In genomic region chr5:127714783-127715704, GRCm38 (mm10) we compare ENCODE assay signal across 17 mouse cellular contexts.
A peak's percentile ranks its signal among the peaks of the same experiment; 100 is the strongest.
DNase-seq lines count a peak whose midpoint lies in the region; ATAC-seq and TF ChIP-seq lines count a peak whose summit lies in the region.
"Had no signal": no experiment of that assay in that cellular context is flagged by ENCODE, and none has a peak within 500 bp of the region (broad histone marks: within the 10 kb centered on the region; RNA-seq: fewer than 3 reads in every experiment).

No protein-coding gene starts in this region.

- no peak overlapping the region for H3K4me3 ChIP-seq in layer of hippocampus, adult 2 months
- H3K4me3 ChIP-seq: embryonic facial prominence, embryonic 12.5 days; forebrain, embryonic 12.5 days; heart, embryonic 12.5 days; lung, embryonic 15.5 days; midbrain, embryonic 12.5 days had no signal

- ATAC-seq in megakaryocyte-erythroid progenitor cell, adult 5-6 weeks (replicated peaks; ENCODE audit: low FRiP score, low TSS enrichment, poor library complexity, severe bottlenecking): peak; percentile 89
- no peak for ATAC-seq in CD4-positive, CD25-positive, alpha-beta regulatory T cell, adult 4 months

- DNase-seq in layer of hippocampus, adult 2 months (ENCODE audit: low spot score in 2 of 2): no peak
- DNase-seq in layer of hippocampus, adult 8-10 months (ENCODE audit: low spot score in 2 of 2): no peak
- peak; percentile 86 for DNase-seq in R1 (ENCODE audit: low read depth, low spot score)
- peak; percentile 27 for DNase-seq in liver
- DNase-seq in left cerebral cortex, postnatal 14 days (ENCODE audit: low spot score in 2 of 2): no peak
- no peak for DNase-seq in urinary bladder, postnatal 10 days (ENCODE audit: low spot score)
- DNase-seq: cerebellum, postnatal 25 days; gastrocnemius, postnatal 10 days; kidney, postnatal 10 days; left cerebral cortex, postnatal 4 days had no signal

- no peak overlapping the region for H3K27ac ChIP-seq in layer of hippocampus, adult 2 months
- H3K27ac ChIP-seq: embryonic facial prominence, embryonic 12.5 days; forebrain, embryonic 12.5 days; lung, embryonic 15.5 days; midbrain, embryonic 12.5 days had no signal

- peak; percentile 32 for TF ChIP-seq CTCF in layer of hippocampus, adult 2 months (conservative IDR thresholded peaks at IDR 0.05)

- intact Hi-C loops in left cerebral cortex, postnatal 14 days (cut with DNase I): no loop called here

Comparison
In these comparisons a context has a peak if more than half of its experiments do, and no peak if none do; other contexts are left out.
1. DNase-seq: peak in R1 (single experiment) and liver (single experiment); none in layer of hippocampus, adult 2 months (0 of 2), layer of hippocampus, adult 8-10 months (0 of 2), left cerebral cortex, postnatal 14 days (0 of 2) and urinary bladder, postnatal 10 days (single experiment).